Mouse (Mus musculus) liver, embryonic 14.5 days (tissue): ENCODE measurements at regions not wholly inside any gene's neighbourhood (a gene's known extent, or its start where the extent isn't known, plus 50 kb on each side); places are given as distances from the start of the nearest gene placed in this dataset.
A peak's percentile ranks its signal among the peaks of the same experiment; 100 is the strongest.

ENCODE experiments used
- CTCF ChIP-seq: IDR thresholded peaks from 2 replicates; pipeline ENCODE4 v1.5.1; 2016; ENCODE audit warnings: antibody characterized with exemption, low read depth, control low read depth
- EP300 ChIP-seq: IDR thresholded peaks from 2 replicates; pipeline ENCODE4 v1.6.1; 2016; ENCODE audit warnings: antibody characterized with exemption, low read depth

- TF ChIP-seq CTCF (peak; percentile 50), EP300 (no peak)
These were observed 578.3 kb downstream of the Diaph3 start for GRCm38 (mm10) chr14:86562728-86563127.
